Mouse (Mus musculus) forebrain, embryonic 12.5 days (tissue): ENCODE results near the gene Meis2. TPM values are rescaled to one million over a fixed set of nuclear protein-coding genes. Genes with fewer than 3 reads are reported as not detected.

ENCODE experiments used
- ATAC-seq: fragments of 200-750 bp; cut with Nextera tagmentation; 2 replicates; pipeline ENCODE4 v1.8.0; 2017; ENCODE audit warnings: moderate TSS enrichment; ENCODE audit not compliant: low FRiP score
- H3K27ac ChIP-seq: fragments of 300-500 bp; sonication (generic); 2 replicates; pipeline ENCODE4 v1.5.1; 2016; ENCODE audit warnings: mild to moderate bottlenecking
- H3K27me3 ChIP-seq: fragments of 300-500 bp; sonication (generic); 2 replicates; pipeline ENCODE4 v1.6.1; 2016; ENCODE audit warnings: mild to moderate bottlenecking
- H3K36me3 ChIP-seq: fragments of 300-500 bp; sonication (generic); replicated peaks from 2 replicates; pipeline ENCODE4 v1.6.1; 2016; ENCODE audit warnings: mild to moderate bottlenecking
- H3K4me1 ChIP-seq: fragments of 300-500 bp; sonication (generic); 2 replicates; pipeline ENCODE4 v1.6.1; 2016
- H3K4me2 ChIP-seq: fragments of 300-500 bp; sonication (generic); 2 replicates; pipeline ENCODE4 v1.6.1; 2016; ENCODE audit warnings: mild to moderate bottlenecking, moderate library complexity
- H3K4me3 ChIP-seq: fragments of 300-500 bp; sonication (generic); replicated peaks from 2 replicates; pipeline ENCODE4 v1.5.1; 2016; ENCODE audit warnings: mild to moderate bottlenecking
- H3K9ac ChIP-seq: fragments of 300-500 bp; sonication (generic); 2 replicates; pipeline ENCODE4 v1.6.1; 2016; ENCODE audit warnings: mild to moderate bottlenecking
- H3K9me3 ChIP-seq: fragments of 300-500 bp; sonication (generic); 2 replicates; pipeline ENCODE4 v1.6.1; 2016
- WGBS: fragments of 180-500 bp; shearing (Covaris S2); methylation state at CpG from one replicate; pipeline ENCODE4 v1.1.7; 2016; 5-methylcytosine and 5-hydroxymethylcytosine counted together
- polyA plus RNA-seq: library from polyadenylated mRNA; unstranded; fragments of >200 nt; fragmentation: Nextera tagmentation; extraction: Ambion mirVana; gene quantifications from 2 replicates; pipeline ENCODE4 v1.2.1, GENCODE M21; 2016

Meis2 gene
- polyA plus RNA-seq, 1 experiment from 2014 or later: 104 TPM

DNA sequence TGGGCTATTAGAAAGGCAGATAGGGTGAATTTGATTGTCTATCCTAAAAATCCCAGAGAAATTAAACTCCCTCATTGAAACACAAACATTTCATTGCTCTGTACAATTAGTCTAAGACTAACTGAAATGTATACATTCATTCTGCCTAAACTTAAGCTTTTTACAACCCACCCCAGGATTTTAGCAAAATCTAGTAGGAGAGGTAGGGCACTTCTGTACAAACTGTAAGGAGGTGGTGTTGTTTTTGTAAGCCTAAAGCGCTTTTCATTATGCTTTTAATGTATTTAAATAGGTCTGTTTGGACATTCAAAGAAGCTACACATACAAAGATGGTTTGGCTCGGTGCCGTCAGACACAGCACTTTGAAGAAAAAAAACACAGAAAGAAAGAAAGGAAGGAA, 8.4 kb upstream of the Meis2 start:
- Histone ChIP-seq H3K27ac (no peak overlapping the region), H3K9ac (peak overlapping the region; percentile 21; the same call in 1 of the 2 replicates), H3K4me1 (peaks cover 44% of the 10 kb centered on the region), H3K36me3 (no peaks in the 10 kb centered on the region), H3K27me3 (peaks cover 45% of the 10 kb centered on the region), H3K4me2 (peak overlapping the region; percentile 69), H3K9me3 (no peaks in the 10 kb centered on the region), H3K4me3 (peak overlapping the region; percentile 7; the same call in 1 of the 2 replicates)
- no peak for ATAC-seq
- 6% methylated on average over 3 of the region's 3 CpGs for WGBS

- ATAC-seq: no peak
- WGBS: 16% methylated on average over 9 of the region's 9 CpGs
- Histone ChIP-seq H3K27ac (no peak overlapping the region), H3K9ac (peak overlapping the region; percentile 38), H3K9me3 (no peaks in the 10 kb centered on the region), H3K27me3 (peaks cover 45% of the 10 kb centered on the region), H3K4me3 (peak overlapping the region; percentile 17; the same call in 1 of the 2 replicates), H3K36me3 (no peaks in the 10 kb centered on the region), H3K4me2 (peak overlapping the region; percentile 69), H3K4me1 (peaks cover 44% of the 10 kb centered on the region)
These were observed 7.8 kb upstream of the Meis2 start for GRCm38 (mm10) chr2:116073311-116073904.

DNA sequence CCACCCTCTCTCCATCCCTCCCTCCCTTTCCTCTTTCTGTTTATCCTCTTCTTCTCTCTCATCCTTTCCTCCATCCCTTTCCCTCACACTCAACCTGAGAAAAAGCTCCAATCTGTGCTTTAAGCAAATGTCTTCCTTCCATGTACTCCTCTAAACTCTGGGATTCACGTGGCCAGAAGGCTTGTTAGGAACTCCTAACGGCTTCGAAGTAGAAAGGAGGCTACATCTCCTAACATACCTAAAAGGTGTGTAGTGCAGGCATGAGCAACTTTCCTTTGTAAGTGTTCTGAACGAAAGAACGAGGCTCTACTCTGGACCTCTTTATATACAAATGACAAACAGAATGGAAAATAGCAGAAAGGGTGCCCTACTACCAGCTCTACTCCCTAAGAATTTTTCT, 7.1 kb upstream of the Meis2 start:
- 2% methylated on average over 5 of the region's 5 CpGs for WGBS

GRCm38 (mm10) chr2:116072321-116072640, 6.6 kb upstream of the Meis2 start:
- Histone ChIP-seq H3K27ac (peak overlapping the region; percentile 80), H3K4me2 (peak overlapping the region; percentile 69), H3K36me3 (no peaks in the 10 kb centered on the region), H3K4me3 (peak overlapping the region; percentile 77), H3K4me1 (peaks cover 48% of the 10 kb centered on the region), H3K9me3 (no peaks in the 10 kb centered on the region), H3K9ac (peak overlapping the region; percentile 97), H3K27me3 (peaks cover 42% of the 10 kb centered on the region)
- 0% methylated on average over 13 of the region's 13 CpGs for WGBS
- no peak for ATAC-seq

More for the DNA sequence above, 7.1 kb upstream of the Meis2 start:
- Histone ChIP-seq H3K9me3 (no peaks in the 10 kb centered on the region), H3K27ac (peak overlapping the region; percentile 80), H3K9ac (peak overlapping the region; percentile 97), H3K36me3 (no peaks in the 10 kb centered on the region), H3K4me2 (peak overlapping the region; percentile 69), H3K27me3 (peaks cover 45% of the 10 kb centered on the region), H3K4me3 (peak overlapping the region; percentile 77), H3K4me1 (peaks cover 47% of the 10 kb centered on the region)
- no peak for ATAC-seq

- Histone ChIP-seq H3K4me2 (peak overlapping the region; percentile 69), H3K27ac (peak overlapping the region; percentile 80), H3K27me3 (peaks cover 37% of the 10 kb centered on the region), H3K9me3 (no peaks in the 10 kb centered on the region), H3K9ac (peak overlapping the region; percentile 97), H3K4me1 (peaks cover 48% of the 10 kb centered on the region), H3K4me3 (peak overlapping the region; percentile 77), H3K36me3 (no peaks in the 10 kb centered on the region)
- under 1% methylated on average over 25 of the region's 25 CpGs for WGBS
- ATAC-seq: no peak
These were observed 6.1 kb upstream of the Meis2 start for GRCm38 (mm10) chr2:116071571-116072320.

DNA sequence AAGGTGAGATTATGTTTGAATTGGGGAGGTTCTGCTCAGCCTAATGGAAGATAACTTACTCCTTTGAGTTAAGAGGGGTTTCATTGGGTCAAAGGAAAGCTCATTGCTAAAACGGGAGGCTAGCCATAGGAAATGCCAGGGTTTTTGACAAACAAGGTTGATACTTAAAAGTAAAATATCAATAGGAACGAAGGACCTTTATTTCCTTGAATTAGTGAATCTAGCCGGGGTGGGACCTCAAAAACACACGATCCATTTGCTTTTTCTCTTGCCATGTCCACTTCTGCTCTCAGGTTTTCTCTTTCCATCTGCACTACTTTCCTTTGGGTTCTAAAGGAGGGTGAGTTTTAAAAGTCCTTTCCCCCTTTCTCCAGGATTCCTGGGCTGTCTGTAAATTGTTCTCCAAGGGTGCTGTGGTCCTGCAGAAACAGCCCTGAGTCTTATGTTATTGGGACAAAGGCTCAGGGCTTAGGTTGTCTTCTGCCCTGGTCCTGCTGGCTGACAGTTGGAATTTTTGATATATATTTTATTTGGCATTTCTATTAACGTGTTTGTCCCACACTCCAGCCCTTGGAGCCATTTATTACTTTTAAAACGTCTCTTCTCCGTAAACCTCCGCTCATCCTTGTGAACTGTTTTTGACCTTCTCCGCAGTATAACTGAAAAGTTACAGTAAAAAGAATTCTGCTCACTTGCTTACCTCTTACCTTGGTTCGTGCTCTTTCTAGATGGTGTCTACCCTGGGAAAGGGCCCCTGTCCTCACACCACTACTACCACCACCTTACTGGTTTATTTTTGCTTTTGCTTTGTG, 5.2 kb upstream of the Meis2 start:
- Histone ChIP-seq H3K27me3 (peaks cover 36% of the 10 kb centered on the region), H3K27ac (peak overlapping the region; percentile 75), H3K4me3 (peak overlapping the region; percentile 77), H3K4me1 (peaks cover 43% of the 10 kb centered on the region), H3K4me2 (peak overlapping the region; percentile 69), H3K36me3 (no peaks in the 10 kb centered on the region), H3K9me3 (no peaks in the 10 kb centered on the region), H3K9ac (peak overlapping the region; percentile 97)
- 4% methylated on average over 10 of the region's 10 CpGs for WGBS
- no peak for ATAC-seq

DNA sequence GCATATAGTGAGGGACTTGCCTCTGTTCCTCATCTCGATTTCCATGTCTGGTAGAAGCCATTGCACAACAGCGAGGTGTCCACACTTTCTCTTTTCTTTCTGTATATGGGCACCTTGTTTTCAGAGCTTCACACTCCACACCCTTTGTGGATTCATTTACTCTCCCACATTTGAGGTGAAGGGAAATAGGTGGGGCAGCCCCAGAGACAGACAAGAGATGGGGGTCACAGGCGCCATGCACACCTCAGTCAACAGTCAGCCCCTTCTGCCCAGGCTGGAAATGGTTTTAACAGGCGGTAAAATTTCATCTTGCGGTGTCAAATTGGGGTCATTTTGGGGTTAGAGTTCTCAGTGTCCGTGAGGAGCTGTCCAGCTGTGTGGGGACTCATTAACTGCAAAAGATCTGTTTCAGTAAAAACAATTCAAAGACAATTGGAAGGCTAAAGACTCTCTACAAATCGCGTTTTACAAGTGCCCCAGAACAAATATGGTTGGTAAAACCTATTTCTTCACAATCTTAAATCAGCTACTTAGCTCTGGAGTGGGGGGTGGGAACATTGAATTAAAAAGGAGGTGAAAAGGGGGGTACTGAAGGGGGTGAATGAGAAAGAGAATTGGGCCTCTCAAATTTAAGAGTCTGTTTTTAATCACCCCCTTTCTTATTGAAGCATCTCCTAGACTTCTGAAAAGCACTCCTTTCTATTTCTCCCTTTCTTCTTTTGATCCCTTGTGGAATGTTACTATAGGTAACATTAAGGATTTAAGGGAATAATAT, 4.0 kb upstream of the Meis2 start:
- peaks cover 34% of the 10 kb centered on the region for H3K4me1 ChIP-seq
- H3K4me3 ChIP-seq: peak overlapping the region; percentile 77
- H3K9me3 ChIP-seq: no peaks in the 10 kb centered on the region
- H3K4me2 ChIP-seq: peak overlapping the region; percentile 69
- H3K9ac ChIP-seq: peak overlapping the region; percentile 97
- no peaks in the 10 kb centered on the region for H3K36me3 ChIP-seq
- H3K27me3 ChIP-seq: peaks cover 33% of the 10 kb centered on the region
- peak overlapping the region; percentile 85 for H3K27ac ChIP-seq
- 3% methylated on average over 8 of the region's 8 CpGs for WGBS
- no peak for ATAC-seq

- H3K4me2 ChIP-seq: peak overlapping the region; percentile 69
- H3K27ac ChIP-seq: peak overlapping the region; percentile 85
- no peak for ATAC-seq
- H3K27me3 ChIP-seq: peaks cover 27% of the 10 kb centered on the region
- H3K4me1 ChIP-seq: peaks cover 28% of the 10 kb centered on the region
- WGBS: 6% methylated on average over 7 of the region's 7 CpGs
- no peaks in the 10 kb centered on the region for H3K9me3 ChIP-seq
- H3K4me3 ChIP-seq: peak overlapping the region; percentile 77
- H3K36me3 ChIP-seq: no peaks in the 10 kb centered on the region
- peak overlapping the region; percentile 97 for H3K9ac ChIP-seq
These were observed 3.3 kb upstream of the Meis2 start for GRCm38 (mm10) chr2:116068901-116069300.

- Histone ChIP-seq H3K4me2 (peak overlapping the region; percentile 69), H3K4me1 (peaks cover 27% of the 10 kb centered on the region), H3K27me3 (peaks cover 27% of the 10 kb centered on the region), H3K9me3 (no peaks in the 10 kb centered on the region), H3K9ac (peak overlapping the region; percentile 97), H3K36me3 (no peaks in the 10 kb centered on the region), H3K4me3 (peak overlapping the region; percentile 77), H3K27ac (peak overlapping the region; percentile 98)
- ATAC-seq: no peak
- WGBS: under 1% methylated on average over 11 of the region's 11 CpGs
These were observed 2.8 kb upstream of the Meis2 start for GRCm38 (mm10) chr2:116068461-116068860.

DNA sequence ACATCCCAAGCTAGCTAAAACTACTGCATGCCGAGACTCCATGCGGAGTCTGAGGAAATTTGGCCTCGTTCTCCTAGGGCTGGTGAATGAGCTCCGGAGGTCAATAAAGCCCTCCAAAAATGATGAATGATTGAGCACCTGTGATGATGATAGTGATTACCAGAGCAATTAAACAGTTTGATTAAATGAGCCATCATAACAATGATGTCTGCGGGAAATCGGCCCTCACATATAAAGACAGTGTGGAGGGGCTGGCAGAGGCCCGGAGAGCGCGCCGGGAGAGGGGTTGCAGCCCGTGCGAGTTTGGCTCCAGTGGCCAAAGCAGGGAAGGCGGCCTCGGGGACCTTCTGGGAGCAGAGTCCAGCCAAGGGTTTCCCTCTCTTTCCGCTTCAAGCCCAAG, 2.1 kb upstream of the Meis2 start:
- H3K4me3 ChIP-seq: peak overlapping the region; percentile 77
- under 1% methylated on average over 15 of the region's 15 CpGs for WGBS

GRCm38 (mm10) chr2:116067065-116067497, 1.4 kb upstream of the Meis2 start:
- peaks cover 19% of the 10 kb centered on the region for H3K27me3 ChIP-seq
- H3K9ac ChIP-seq: peak overlapping the region; percentile 97
- no peaks in the 10 kb centered on the region for H3K36me3 ChIP-seq
- under 1% methylated on average over 27 of the region's 27 CpGs for WGBS
- peak overlapping the region; percentile 77 for H3K4me3 ChIP-seq
- H3K27ac ChIP-seq: peak overlapping the region; percentile 98
- no peaks in the 10 kb centered on the region for H3K9me3 ChIP-seq
- ATAC-seq: peak; percentile 60
- peaks cover 29% of the 10 kb centered on the region for H3K4me1 ChIP-seq
- peak overlapping the region; percentile 69 for H3K4me2 ChIP-seq

More for the DNA sequence above, 2.1 kb upstream of the Meis2 start:
- Histone ChIP-seq H3K9me3 (no peaks in the 10 kb centered on the region), H3K27ac (peak overlapping the region; percentile 98), H3K4me2 (peak overlapping the region; percentile 69), H3K9ac (peak overlapping the region; percentile 97), H3K27me3 (peaks cover 25% of the 10 kb centered on the region), H3K4me1 (peaks cover 30% of the 10 kb centered on the region), H3K36me3 (no peaks in the 10 kb centered on the region)
- ATAC-seq: no peak
